Mouse (Mus musculus): ENCODE data around the gene Slc25a23. TPM values are rescaled to one million over a fixed set of nuclear protein-coding genes. Genes with fewer than 3 reads are reported as not detected.

The Slc25a23 gene
- 2.7 TPM for polyA plus RNA-seq (2014; fragmentation: Illumina TruSeq; extraction: RNeasy Lipid Tissue Mini Kit (QIAGEN cat#74804); ENCODE audit: low read depth, low replicate concordance)

GRCm38 (mm10) chr17:57059486-57059977 is at the start of gene Slc25a23:
Gene Slc25a23 (minus strand): TSS chr17:57059863.

GRCm38 (mm10) chr17:57105181-57106034 is 45.7 kb upstream of the Slc25a23 start, which contains the start of gene Tnfsf9:
Gene Tnfsf9 (plus strand): TSS chr17:57105325.

DNA sequence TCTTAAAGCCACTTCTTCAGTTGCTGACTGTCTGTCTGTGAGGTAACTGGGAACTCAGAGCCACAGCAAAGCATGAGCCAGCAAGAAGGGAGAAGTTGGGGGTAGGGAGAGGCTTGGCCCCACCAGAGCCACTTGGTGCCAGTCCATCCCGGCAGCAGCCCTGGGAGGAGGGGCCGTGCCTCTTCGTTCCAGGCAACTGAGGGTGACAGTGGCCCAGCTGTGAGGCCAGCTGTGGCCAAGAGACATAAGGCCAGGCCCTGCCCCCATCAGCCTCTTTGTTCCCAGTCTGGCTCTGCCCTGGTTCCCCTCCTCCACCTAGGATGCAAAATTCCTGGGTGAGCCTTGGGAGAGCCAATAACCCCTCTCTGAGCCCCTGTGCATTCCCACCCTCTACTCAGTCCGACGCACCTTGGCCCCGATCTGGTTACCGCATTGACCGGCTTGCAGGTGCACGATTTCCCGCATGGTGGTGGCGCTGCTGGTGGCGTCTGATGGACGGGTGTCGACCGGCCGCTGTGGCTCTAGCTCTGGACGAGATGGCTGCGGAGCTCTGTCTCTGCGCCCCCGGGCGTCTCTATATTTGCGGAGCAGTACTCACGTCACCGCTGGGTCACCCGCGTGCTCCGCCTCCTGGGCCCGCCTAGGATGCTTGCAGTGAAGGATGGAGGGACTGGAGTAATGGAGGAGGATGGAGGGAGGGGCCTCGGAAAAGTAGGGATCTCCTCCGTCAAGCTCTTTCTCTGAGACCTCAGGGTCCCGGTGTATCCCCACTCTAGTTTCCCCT is 27.6 kb upstream of the Slc25a23 start, which contains the start of gene Tubb4a:
Gene Tubb4a (minus strand): TSS at position 734 of the 784 bp plus-strand sequence.

DNA sequence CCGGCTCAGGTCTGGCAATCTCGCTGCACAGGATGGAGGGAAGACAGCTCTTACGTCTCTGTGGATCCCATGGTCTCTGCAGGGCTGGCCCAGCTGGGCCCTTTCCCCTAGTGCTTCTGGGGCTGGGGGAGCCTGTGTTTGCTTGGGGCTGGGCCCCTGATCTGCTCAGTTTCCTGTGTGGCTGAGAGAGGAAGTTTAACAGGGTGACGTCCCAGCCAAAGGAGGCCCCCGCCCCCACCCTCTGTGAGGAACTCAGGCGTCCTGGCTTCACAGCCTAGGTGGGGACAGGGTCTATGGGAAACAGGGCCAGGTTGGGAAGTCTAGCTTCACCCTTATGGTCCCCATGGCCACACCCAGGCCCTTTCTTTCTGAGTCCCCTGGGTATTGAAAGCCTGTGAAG is 18.7 kb upstream of the Slc25a23 start, which contains the start of gene Dennd1c:
Gene Dennd1c (minus strand): TSS at position 179 of the 400 bp plus-strand sequence.

GRCm38 (mm10) chr17:57058891-57059485 is 675 bp downstream of the Slc25a23 start, which contains the start of gene Crb3:
Gene Crb3 (plus strand): TSS chr17:57059105.

GRCm38 (mm10) chr17:57041554-57041953 is 18.1 kb downstream of the Slc25a23 start, which contains the start of gene Slc25a41:
Gene Slc25a41 (minus strand): TSS chr17:57041654.

GRCm38 (mm10) chr17:57030931-57031660 is 28.6 kb downstream of the Slc25a23 start, which contains the start of gene Khsrp:
Gene Khsrp (minus strand): TSS chr17:57031522.

DNA sequence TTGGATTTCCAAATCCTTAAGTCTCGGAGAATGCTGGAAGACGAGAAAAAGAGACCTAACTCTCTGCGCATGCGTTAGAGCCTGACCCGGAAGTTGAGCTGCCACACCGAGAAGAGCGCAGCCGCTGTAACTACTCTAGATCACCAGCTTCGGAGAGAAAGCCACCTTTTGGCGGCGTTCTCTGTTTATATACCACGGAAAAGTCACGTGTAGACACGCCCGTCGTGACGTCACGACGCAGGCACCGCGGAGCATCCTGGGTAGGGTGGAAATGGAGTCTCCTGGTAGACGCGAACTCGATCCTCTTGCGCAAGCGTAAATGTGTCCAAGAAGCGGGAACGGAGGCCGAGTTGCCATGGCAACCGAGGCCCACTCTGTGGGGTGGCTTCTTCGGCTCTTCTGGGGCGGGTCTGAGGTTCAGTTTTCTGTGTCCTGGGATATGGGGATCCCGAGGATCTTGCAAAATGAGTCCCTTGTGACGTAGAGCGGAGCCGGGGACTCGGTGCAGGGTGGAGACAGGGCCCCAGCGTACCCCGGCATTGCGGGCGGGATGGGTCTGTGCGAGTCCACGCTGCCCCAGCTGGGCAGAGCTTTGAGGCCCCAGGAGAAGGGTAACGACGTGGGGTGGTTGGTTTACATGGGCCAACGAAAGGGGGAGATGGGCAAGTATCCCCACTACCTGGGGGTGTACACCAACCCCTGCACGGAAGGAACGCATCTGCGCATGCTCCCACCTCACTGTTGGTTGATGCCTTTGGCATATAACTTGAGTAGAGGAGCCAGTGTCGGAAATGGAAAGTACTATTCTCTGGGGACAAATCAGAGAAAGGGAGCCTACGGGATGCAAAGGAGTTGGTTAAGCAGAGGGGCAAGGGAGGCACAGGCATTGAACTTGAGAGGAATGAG is 48.2 kb downstream of the Slc25a23 start, which contains the start of the genes Gtf2f1 and Gm17949:
Gene Gtf2f1 (minus strand): TSS at position 53 of the 906 bp plus-strand sequence.
Gene Gm17949 (plus strand): TSS at position 234 of the 906 bp plus-strand sequence.

DNA sequence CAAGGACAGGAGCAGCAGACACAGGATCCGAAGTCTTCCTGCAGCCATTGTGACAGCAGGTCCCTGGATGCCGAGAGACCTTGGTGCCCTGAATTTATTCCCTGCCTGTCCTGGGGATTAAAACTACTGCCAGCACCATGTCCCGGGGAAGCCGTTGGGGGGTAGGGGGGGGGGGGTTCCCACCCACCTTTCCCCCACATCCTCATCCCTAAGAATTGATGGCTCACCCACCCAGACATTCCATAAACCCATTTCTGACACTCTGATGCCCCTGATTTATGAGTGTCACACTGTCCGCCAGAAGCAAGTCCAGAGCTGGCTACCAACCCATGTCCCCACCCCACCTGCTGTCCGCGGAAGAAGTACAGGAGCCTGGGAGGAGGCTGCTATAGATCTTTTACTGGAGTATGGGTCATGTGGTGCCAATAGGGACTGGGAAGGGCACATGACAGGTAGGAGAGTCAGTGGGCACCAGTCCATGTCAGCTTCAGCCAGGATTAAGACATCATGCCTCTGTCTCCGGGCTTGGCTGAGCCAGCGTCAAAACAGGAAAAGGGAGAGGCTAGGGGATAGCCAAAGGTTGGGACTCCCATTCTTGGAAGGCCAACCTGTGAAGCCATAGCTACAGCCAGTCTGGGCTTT is 59.6 kb downstream of the Slc25a23 start, which contains the start of gene Pspn:
Gene Pspn (minus strand): TSS at position 51 of the 642 bp plus-strand sequence.

GRCm38 (mm10) chr17:56997029-56997667 is 62.5 kb downstream of the Slc25a23 start, which contains the start of gene Alkbh7:
Gene Alkbh7 (plus strand): TSS chr17:56997339.

Other genes starting within 250 kb of the Slc25a23 start
- gene Rfx2, start 228.8 kb downstream of the Slc25a23 start, polyA plus RNA-seq (2014; fragmentation: Illumina TruSeq; extraction: RNeasy Lipid Tissue Mini Kit (QIAGEN cat#74804); ENCODE audit: low read depth, low replicate concordance) = 13.6 TPM
- gene Acsbg2, start 185.4 kb downstream of the Slc25a23 start, polyA plus RNA-seq (2014; fragmentation: Illumina TruSeq; extraction: RNeasy Lipid Tissue Mini Kit (QIAGEN cat#74804); ENCODE audit: low read depth, low replicate concordance) = 42.7 TPM
- gene 1700061G19Rik, start 184.4 kb downstream of the Slc25a23 start, polyA plus RNA-seq (2014; fragmentation: Illumina TruSeq; extraction: RNeasy Lipid Tissue Mini Kit (QIAGEN cat#74804); ENCODE audit: low read depth, low replicate concordance) = 44.1 TPM
- gene Mllt1, start 124.4 kb downstream of the Slc25a23 start, polyA plus RNA-seq (2014; fragmentation: Illumina TruSeq; extraction: RNeasy Lipid Tissue Mini Kit (QIAGEN cat#74804); ENCODE audit: low read depth, low replicate concordance) = 1.9 TPM
- not detected for gene Acer1, start 77.7 kb downstream of the Slc25a23 start, polyA plus RNA-seq (2014; fragmentation: Illumina TruSeq; extraction: RNeasy Lipid Tissue Mini Kit (QIAGEN cat#74804); ENCODE audit: low read depth, low replicate concordance)
- 0.98 TPM for gene Clpp, start 69.6 kb downstream of the Slc25a23 start, polyA plus RNA-seq (2014; fragmentation: Illumina TruSeq; extraction: RNeasy Lipid Tissue Mini Kit (QIAGEN cat#74804); ENCODE audit: low read depth, low replicate concordance)
- 2.4 TPM for gene Alkbh7, start 62.5 kb downstream of the Slc25a23 start, polyA plus RNA-seq (2014; fragmentation: Illumina TruSeq; extraction: RNeasy Lipid Tissue Mini Kit (QIAGEN cat#74804); ENCODE audit: low read depth, low replicate concordance)
- gene Pspn, start 59.8 kb downstream of the Slc25a23 start, polyA plus RNA-seq (2014; fragmentation: Illumina TruSeq; extraction: RNeasy Lipid Tissue Mini Kit (QIAGEN cat#74804); ENCODE audit: low read depth, low replicate concordance) = not detected
- 22.5 TPM for gene Gtf2f1, start 48.6 kb downstream of the Slc25a23 start, polyA plus RNA-seq (2014; fragmentation: Illumina TruSeq; extraction: RNeasy Lipid Tissue Mini Kit (QIAGEN cat#74804); ENCODE audit: low read depth, low replicate concordance)
- 1.6 TPM for gene Gm17949, start 48.4 kb downstream of the Slc25a23 start, polyA plus RNA-seq (2014; fragmentation: Illumina TruSeq; extraction: RNeasy Lipid Tissue Mini Kit (QIAGEN cat#74804); ENCODE audit: low read depth, low replicate concordance)
- gene Khsrp, start 28.3 kb downstream of the Slc25a23 start, polyA plus RNA-seq (2014; fragmentation: Illumina TruSeq; extraction: RNeasy Lipid Tissue Mini Kit (QIAGEN cat#74804); ENCODE audit: low read depth, low replicate concordance) = 6.2 TPM
- 3.7 TPM for gene Slc25a41, start 18.2 kb downstream of the Slc25a23 start, polyA plus RNA-seq (2014; fragmentation: Illumina TruSeq; extraction: RNeasy Lipid Tissue Mini Kit (QIAGEN cat#74804); ENCODE audit: low read depth, low replicate concordance)
- gene Crb3, start 758 bp downstream of the Slc25a23 start, polyA plus RNA-seq (2014; fragmentation: Illumina TruSeq; extraction: RNeasy Lipid Tissue Mini Kit (QIAGEN cat#74804); ENCODE audit: low read depth, low replicate concordance) = 0.41 TPM
- not detected for gene Dennd1c, start 18.7 kb upstream of the Slc25a23 start, polyA plus RNA-seq (2014; fragmentation: Illumina TruSeq; extraction: RNeasy Lipid Tissue Mini Kit (QIAGEN cat#74804); ENCODE audit: low read depth, low replicate concordance)
- gene Tubb4a, start 27.9 kb upstream of the Slc25a23 start, polyA plus RNA-seq (2014; fragmentation: Illumina TruSeq; extraction: RNeasy Lipid Tissue Mini Kit (QIAGEN cat#74804); ENCODE audit: low read depth, low replicate concordance) = not detected
- gene Tnfsf9, start 45.5 kb upstream of the Slc25a23 start, polyA plus RNA-seq (2014; fragmentation: Illumina TruSeq; extraction: RNeasy Lipid Tissue Mini Kit (QIAGEN cat#74804); ENCODE audit: low read depth, low replicate concordance) = not detected
- not detected for gene Cd70, start 89.9 kb upstream of the Slc25a23 start, polyA plus RNA-seq (2014; fragmentation: Illumina TruSeq; extraction: RNeasy Lipid Tissue Mini Kit (QIAGEN cat#74804); ENCODE audit: low read depth, low replicate concordance)
- not detected for gene Tnfsf14, start 134.3 kb upstream of the Slc25a23 start, polyA plus RNA-seq (2014; fragmentation: Illumina TruSeq; extraction: RNeasy Lipid Tissue Mini Kit (QIAGEN cat#74804); ENCODE audit: low read depth, low replicate concordance)
- gene C3, start 168.3 kb upstream of the Slc25a23 start, polyA plus RNA-seq (2014; fragmentation: Illumina TruSeq; extraction: RNeasy Lipid Tissue Mini Kit (QIAGEN cat#74804); ENCODE audit: low read depth, low replicate concordance) = 10.5 TPM
- 2.2 TPM for gene Gpr108, start 188.6 kb upstream of the Slc25a23 start, polyA plus RNA-seq (2014; fragmentation: Illumina TruSeq; extraction: RNeasy Lipid Tissue Mini Kit (QIAGEN cat#74804); ENCODE audit: low read depth, low replicate concordance)
- 0.85 TPM for gene Trip10, start 189.6 kb upstream of the Slc25a23 start, polyA plus RNA-seq (2014; fragmentation: Illumina TruSeq; extraction: RNeasy Lipid Tissue Mini Kit (QIAGEN cat#74804); ENCODE audit: low read depth, low replicate concordance)
- 3.2 TPM for gene Vav1, start 219.2 kb upstream of the Slc25a23 start, polyA plus RNA-seq (2014; fragmentation: Illumina TruSeq; extraction: RNeasy Lipid Tissue Mini Kit (QIAGEN cat#74804); ENCODE audit: low read depth, low replicate concordance)

All from testis, adult 10 weeks (tissue).